Mouse (Mus musculus) liver, adult 2 months (tissue): ENCODE results near the gene Mt3. TPM values are rescaled to one million over a fixed set of nuclear protein-coding genes. Genes with fewer than 3 reads are reported as not detected.

ENCODE experiments used
- DNase-seq: peaks from one replicate; pipeline ENCODE4 v3.0.0-alpha.2; 2011; ENCODE audit warnings: low read depth, low spot score; ENCODE audit errors: extremely low read depth
- H3K27ac ChIP-seq: fragments of 200-500 bp; replicated peaks from 2 replicates; pipeline ENCODE4 v1.5.1; 2012; ENCODE audit warnings: low read depth, mild to moderate bottlenecking, control low read depth, inconsistent platforms, low read length; ENCODE audit not compliant: insufficient read depth
- H3K27me3 ChIP-seq: fragments of 200-500 bp; 2 replicates; pipeline ENCODE4 v1.6.1; 2012; ENCODE audit warnings: mild to moderate bottlenecking, moderate library complexity, low read length, inconsistent platforms; ENCODE audit not compliant: control insufficient read depth, insufficient read depth
- H3K36me3 ChIP-seq: fragments of 200-500 bp; 2 replicates; pipeline ENCODE4 v1.6.1; 2012; ENCODE audit warnings: low read length, inconsistent platforms; ENCODE audit not compliant: control insufficient read depth, insufficient read depth
- H3K4me1 ChIP-seq: fragments of 200-500 bp; 2 replicates; pipeline ENCODE4 v1.6.1; 2011; ENCODE audit warnings: low read length; ENCODE audit not compliant: control insufficient read depth, insufficient read depth
- H3K4me3 ChIP-seq: fragments of 200-500 bp; 2 replicates; pipeline ENCODE4 v1.5.1; 2011; ENCODE audit warnings: low read depth, mild to moderate bottlenecking, control low read depth, low read length, moderate library complexity; ENCODE audit not compliant: insufficient read depth
- H3K79me2 ChIP-seq: fragments of 200-500 bp; 2 replicates; pipeline ENCODE4 v1.6.1; 2012; ENCODE audit warnings: inconsistent platforms, mild to moderate bottlenecking, low read length, moderate library complexity; ENCODE audit not compliant: control insufficient read depth, insufficient read depth
- H3K9ac ChIP-seq: fragments of 200-500 bp; 2 replicates; pipeline ENCODE4 v1.6.1; 2012; ENCODE audit warnings: low read depth, mild to moderate bottlenecking, control low read depth, inconsistent platforms, low read length
- CTCF ChIP-seq: fragments of 200-500 bp; IDR thresholded peaks from 2 replicates; pipeline ENCODE4 v1.5.1; 2011; ENCODE audit warnings: low read depth, low read length, control low read depth
- POLR2A ChIP-seq: fragments of 200-500 bp; IDR thresholded peaks from 2 replicates; pipeline ENCODE4 v1.6.1; 2011; ENCODE audit warnings: low read length, control low read depth; ENCODE audit not compliant: insufficient read depth; ENCODE audit errors: extremely low read depth
- WGBS: fragments of 180-500 bp; shearing (Covaris S2); methylation state at CpG from one replicate; pipeline ENCODE4 v1.1.7; 2018; 5-methylcytosine and 5-hydroxymethylcytosine counted together
- polyA plus RNA-seq: library from polyadenylated mRNA; depleted of rRNA; stranded (reverse); fragments of >200 nt; gene quantifications from 2 replicates; pipeline ENCODE4 v1.2.3, GENCODE M21; 2012
- total RNA-seq: library from RNA; depleted of rRNA; stranded (reverse); fragments of >200 nt; gene quantifications from 2 replicates; pipeline ENCODE4 v1.2.3, GENCODE M21; 2014

The Mt3 gene
- total and polyA plus RNA-seq, 2 experiments: not detected

- no peak overlapping the region for H3K4me3 ChIP-seq
- WGBS: 91% methylated on average over 6 of the region's 6 CpGs
- no peaks in the 10 kb centered on the region for H3K4me1 ChIP-seq
- H3K36me3 ChIP-seq: no peaks in the 10 kb centered on the region
- H3K9ac ChIP-seq: no peak overlapping the region
- no peaks in the 10 kb centered on the region for H3K27me3 ChIP-seq
- H3K27ac ChIP-seq: no peak overlapping the region
- TF ChIP-seq POLR2A: no peak
- no peaks in the 10 kb centered on the region for H3K79me2 ChIP-seq
- no peak for DNase-seq
These were observed 41.8 kb upstream of the Mt3 start for GRCm38 (mm10) chr8:94110526-94111177.

GRCm38 (mm10) chr8:94113435-94113834 lies 39.0 kb upstream of the Mt3 start:
- H3K4me3 ChIP-seq: no peak overlapping the region
- DNase-seq: no peak
- H3K27me3 ChIP-seq: no peaks in the 10 kb centered on the region
- no peaks in the 10 kb centered on the region for H3K4me1 ChIP-seq
- H3K27ac ChIP-seq: no peak overlapping the region
- no peak overlapping the region for H3K9ac ChIP-seq
- H3K79me2 ChIP-seq: no peaks in the 10 kb centered on the region
- H3K36me3 ChIP-seq: no peaks in the 10 kb centered on the region
- TF ChIP-seq CTCF (no peak), POLR2A (no peak)
- 58% methylated on average over 1 of the region's 1 CpGs for whole genome bisulfite sequencing

- no peak for DNase-seq
- H3K9ac ChIP-seq: no peak overlapping the region
- H3K79me2 ChIP-seq: no peaks in the 10 kb centered on the region
- WGBS: 87% methylated on average over 2 of the region's 2 CpGs
- no peaks in the 10 kb centered on the region for H3K27me3 ChIP-seq
- no peaks in the 10 kb centered on the region for H3K4me1 ChIP-seq
- H3K27ac ChIP-seq: no peak overlapping the region
- H3K4me3 ChIP-seq: no peak overlapping the region
- H3K36me3 ChIP-seq: no peaks in the 10 kb centered on the region
- TF ChIP-seq CTCF (no peak), POLR2A (no peak)
These were observed 38.4 kb upstream of the Mt3 start for GRCm38 (mm10) chr8:94113972-94114371.

- Histone ChIP-seq H3K27me3 (no peaks in the 10 kb centered on the region), H3K4me1 (no peaks in the 10 kb centered on the region), H3K36me3 (no peaks in the 10 kb centered on the region), H3K9ac (no peak overlapping the region), H3K79me2 (no peaks in the 10 kb centered on the region), H3K4me3 (no peak overlapping the region), H3K27ac (no peak overlapping the region)
- WGBS: 27% methylated on average over 6 of the region's 6 CpGs
- DNase-seq: no peak
- no peak for TF ChIP-seq CTCF
- TF ChIP-seq POLR2A: no peak
These were observed 33.5 kb upstream of the Mt3 start for GRCm38 (mm10) chr8:94118776-94119430.

- H3K27me3 ChIP-seq: no peaks in the 10 kb centered on the region
- no peak for DNase-seq
- H3K79me2 ChIP-seq: no peaks in the 10 kb centered on the region
- no peak overlapping the region for H3K9ac ChIP-seq
- H3K4me1 ChIP-seq: no peaks in the 10 kb centered on the region
- TF ChIP-seq POLR2A: no peak
- TF ChIP-seq CTCF: no peak
- H3K27ac ChIP-seq: no peak overlapping the region
- no peaks in the 10 kb centered on the region for H3K36me3 ChIP-seq
- 88% methylated on average over 9 of the region's 9 CpGs for WGBS
- no peak overlapping the region for H3K4me3 ChIP-seq
These were observed 30.8 kb upstream of the Mt3 start for GRCm38 (mm10) chr8:94121625-94122024.
